Mouse (Mus musculus) MEL-GATA-1-ER (cell line): Measurements from ENCODE around the gene Cck.

Experiments used
- DNase-seq: peaks from one replicate; pipeline ENCODE4 v3.0.0-alpha.2; 2012; ENCODE audit warnings: low read depth; ENCODE audit errors: extremely low read depth

Cck gene

DNA sequence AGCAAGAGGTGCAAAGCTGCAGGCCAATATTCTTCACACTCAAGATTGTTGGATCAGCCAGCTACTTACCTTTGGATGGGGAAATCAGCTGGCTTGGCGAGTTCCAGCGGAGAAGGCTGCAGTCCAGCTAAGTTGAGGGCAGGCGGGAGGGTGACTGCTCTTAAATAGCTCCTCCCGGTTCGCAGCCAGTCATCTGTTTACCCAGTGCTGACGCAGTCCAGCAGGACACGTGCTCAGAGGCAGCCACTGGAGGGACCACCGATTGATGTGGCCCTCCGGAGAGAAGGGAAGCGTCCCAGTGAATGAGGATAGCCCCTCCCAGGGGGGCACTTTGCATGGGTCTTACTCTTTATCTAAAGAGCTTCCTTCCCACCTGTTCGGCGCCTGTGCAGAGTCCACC is at the start of gene Cck:
Gene Cck (minus strand): TSS at position 166 of the 400 bp plus-strand sequence.
- no peak for DNase-seq

DNA sequence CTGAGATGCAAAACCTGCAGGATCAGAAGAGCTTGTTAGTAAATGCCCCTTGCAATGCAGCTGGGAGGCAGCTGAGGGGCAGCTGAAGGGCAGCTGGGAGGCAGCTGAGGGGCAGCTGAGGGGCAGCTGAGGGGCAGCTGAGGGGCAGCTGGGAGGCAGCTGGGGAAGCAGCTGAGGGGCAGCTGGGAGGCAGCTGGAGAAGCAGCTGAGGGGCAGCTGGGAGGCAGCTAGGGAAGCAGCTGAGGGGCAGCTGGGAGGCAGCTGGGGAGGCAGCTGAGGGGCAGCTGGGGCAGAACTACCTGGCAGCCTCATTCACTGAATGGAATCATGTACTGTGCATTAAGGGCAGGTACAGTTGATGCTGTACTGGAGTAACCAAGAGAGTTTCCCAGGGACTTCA is 46.0 kb upstream of the Cck start:
- no peak for DNase-seq

DNA sequence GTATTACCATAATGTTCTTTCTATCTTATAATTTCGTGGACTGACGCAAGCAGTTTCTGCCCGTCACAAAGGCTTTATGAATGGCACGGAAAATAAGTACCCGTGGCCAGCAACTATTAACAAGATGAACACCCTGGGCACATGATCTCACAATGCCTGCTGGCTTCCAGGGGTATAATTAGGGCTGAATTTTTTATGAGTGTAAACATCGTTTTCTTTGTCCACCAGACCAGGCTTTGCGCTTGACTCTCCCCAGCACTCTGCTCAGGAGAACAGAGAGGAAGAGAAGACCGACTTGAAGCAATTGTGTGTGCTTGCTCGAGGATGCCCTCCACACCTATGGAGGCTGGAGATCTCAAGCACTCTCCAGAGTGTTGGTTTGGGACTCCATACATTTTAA is 37.1 kb upstream of the Cck start:
- no peak for DNase-seq

DNA sequence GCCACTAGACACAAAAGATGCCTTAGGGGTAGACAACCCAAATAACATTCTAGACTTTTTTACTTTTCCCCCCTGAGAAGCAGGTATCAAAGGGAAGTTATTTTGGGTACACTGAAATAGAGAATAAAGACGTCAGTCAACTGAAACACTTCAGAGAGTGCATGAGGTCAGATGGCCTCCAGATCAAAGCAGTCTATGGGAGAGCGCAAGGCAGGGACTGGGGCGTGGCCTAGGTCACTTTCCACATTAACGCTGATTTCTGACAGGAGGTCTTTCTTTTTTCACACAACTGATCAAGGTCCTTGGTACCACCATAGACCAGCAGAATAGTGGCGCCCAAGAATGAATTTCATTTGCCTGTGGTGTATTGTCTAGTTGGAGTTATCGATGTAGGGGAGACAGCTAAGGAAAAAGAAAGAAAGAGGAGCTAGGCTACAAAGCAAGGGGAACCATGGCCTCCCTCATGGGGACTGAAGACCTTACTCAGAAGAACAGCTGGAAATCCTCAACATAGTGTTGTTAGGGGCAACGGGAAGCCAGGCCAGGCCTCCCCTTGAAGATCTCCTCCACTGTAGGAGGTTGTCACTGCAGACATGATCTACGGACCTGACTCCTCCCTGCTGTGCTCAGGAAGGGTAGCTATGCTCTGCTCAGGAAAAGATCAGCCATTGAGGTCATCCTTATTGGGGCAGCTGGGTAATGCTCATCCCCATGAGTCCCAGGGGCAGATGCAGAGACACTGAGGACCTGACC is 33.3 kb upstream of the Cck start:
- no peak for DNase-seq

DNA sequence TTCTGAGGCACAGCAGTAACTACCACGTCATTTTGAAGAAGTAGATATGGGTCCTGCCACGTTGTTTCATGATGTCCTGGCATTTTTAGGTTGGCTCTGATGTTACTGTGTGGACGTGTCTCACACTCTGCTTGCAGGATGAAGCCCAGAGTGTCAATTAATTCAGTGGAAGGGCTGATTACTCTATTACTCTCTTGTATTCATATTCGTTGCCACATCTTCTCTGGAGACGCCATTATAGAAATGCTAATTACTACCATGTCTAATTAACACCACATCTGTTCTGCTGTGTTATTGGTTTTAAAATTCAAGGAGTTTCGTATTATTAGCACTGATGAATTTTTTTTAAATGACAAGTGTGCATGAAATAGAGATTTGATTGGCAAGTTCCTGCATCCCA is 30.7 kb upstream of the Cck start:
- DNase-seq, result no peak

DNA sequence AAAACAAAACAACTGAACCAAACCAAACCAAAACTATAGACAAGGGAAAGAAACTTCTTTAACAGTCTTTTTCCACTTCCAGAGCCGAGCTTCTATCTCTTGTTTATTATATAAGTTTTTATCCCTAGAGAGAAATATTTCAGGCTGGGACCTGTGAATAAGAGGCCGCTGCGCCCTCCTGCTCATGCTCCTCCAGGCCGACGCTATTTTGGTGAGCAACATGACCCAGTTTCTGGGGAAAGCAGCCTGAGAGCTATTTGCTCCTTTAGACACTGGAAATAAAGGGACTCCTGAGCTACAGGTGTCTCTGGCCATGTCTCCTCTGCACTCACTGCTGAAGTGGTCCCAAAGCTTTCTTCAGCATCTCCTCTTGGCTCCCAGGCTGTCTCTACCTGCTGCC is 24.6 kb upstream of the Cck start:
- no peak for DNase-seq

- no peak for DNase-seq
These were observed 19.0 kb upstream of the Cck start for GRCm38 (mm10) chr9:121514462-121514861.

DNA sequence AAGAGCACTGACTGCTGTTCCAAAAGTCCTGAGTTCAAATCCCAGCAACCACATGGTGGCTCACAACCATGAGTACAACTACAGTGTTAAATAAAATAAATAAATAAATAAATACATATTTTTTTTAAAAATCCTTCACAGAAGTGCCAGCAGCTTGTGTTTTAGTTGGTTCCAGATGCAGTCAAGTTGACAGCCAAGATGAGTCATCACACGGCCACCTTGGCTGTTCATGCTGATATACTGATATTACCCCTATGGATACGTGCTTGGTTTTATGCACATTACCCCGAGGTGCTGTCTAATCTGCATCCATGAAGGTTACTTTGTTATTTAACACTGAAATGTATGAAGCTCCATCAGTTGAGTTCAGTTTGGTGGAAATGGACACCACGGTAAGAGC is 16.4 kb upstream of the Cck start:
- DNase-seq, result no peak

DNA sequence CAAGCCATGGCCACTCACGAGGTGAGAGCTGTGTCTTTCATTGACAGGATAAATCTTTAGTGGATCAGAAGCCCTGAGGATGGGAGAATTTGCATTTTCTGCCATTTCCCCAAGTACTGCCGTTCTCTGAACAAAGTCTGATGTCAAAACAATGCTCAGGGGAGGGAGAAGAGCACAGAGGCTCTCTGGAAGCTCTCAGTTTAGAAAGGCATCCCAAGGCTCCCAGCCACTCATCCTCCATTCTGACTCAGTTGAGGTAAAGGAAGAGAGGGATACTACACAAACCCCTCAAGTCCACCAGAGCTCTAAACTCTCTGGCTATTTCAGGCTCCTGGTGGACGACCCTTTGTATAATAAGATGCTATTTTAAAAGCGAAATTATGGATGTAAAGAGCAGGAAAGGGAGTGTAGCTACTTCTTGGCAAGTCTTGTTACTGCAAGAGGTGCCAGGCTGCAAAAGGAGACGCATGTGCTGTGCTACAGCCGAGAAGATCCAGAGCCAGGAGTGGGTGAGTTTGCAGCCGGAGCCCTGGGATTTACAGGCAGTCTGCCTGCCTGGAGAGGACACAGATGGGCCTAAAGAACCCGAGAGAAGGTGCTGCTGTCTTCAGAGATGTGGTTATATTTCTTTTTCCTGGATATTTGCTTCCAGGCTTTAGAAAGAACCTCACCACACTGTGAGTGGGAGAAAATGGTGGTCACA is 11.1 kb upstream of the Cck start:
- DNase-seq, result no peak

GRCm38 (mm10) chr9:121505346-121505745 is 9.9 kb upstream of the Cck start:
- no peak for DNase-seq

- DNase-seq, result no peak
These were observed 608 bp upstream of the Cck start for GRCm38 (mm10) chr9:121496102-121496501.

GRCm38 (mm10) chr9:121494006-121494767 is 1.3 kb downstream of the Cck start:
- no peak for DNase-seq

- no peak for DNase-seq
These were observed 3.8 kb downstream of the Cck start for GRCm38 (mm10) chr9:121491592-121492240.

GRCm38 (mm10) chr9:121487216-121487615 is 8.3 kb downstream of the Cck start:
- DNase-seq, result no peak

DNA sequence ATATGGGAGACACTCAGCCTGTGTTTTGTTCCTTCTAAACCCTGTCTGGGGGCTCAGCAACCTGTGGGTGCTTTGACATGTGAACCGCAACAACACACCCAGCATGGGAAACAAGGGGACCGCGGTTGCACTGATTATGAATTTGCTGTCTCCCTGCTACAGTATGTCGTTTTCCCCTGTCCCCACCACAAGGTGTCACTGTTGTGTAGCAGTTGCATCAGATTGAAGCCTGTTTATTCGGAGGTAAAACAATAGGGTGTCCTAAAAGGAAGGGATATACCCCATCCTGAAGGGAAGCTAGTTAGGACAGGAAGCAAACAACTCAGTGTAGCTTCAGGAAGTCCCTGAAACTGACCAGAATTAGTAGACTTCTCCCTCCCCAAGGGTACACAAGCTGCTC is 16.0 kb downstream of the Cck start:
- DNase-seq, result peak; percentile 56

DNA sequence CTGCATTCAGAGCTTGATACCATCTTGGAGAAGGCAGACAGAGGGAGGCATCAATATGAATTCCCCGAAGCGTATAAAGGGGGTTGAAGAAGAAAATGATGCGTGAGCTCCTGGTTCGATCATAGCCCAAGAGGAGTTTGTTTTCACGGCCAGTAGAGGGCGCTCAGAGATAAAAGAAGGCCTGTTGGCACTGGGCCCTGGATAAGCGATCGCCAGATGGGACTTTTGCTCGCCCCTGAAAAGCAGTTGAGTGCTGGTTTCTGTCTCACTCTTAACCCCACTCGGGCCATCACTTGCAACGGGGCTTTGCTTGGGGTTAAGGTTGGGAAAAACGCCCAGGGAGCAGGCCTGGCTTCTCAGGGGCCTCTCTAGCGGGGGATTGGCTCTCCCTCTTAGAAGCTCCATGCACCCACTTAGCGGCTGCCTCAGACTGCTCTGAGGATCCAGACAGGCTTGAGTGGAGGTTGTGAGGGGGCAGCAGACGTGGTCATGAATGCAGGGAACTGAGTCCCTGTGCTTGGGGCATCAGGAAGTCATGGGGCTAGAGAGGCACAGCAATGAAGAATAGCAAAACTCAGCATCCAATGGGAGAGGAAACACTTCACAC is 18.1 kb downstream of the Cck start:
- no peak for DNase-seq

- no peak for DNase-seq
These were observed 19.7 kb downstream of the Cck start for GRCm38 (mm10) chr9:121475488-121476452.

DNA sequence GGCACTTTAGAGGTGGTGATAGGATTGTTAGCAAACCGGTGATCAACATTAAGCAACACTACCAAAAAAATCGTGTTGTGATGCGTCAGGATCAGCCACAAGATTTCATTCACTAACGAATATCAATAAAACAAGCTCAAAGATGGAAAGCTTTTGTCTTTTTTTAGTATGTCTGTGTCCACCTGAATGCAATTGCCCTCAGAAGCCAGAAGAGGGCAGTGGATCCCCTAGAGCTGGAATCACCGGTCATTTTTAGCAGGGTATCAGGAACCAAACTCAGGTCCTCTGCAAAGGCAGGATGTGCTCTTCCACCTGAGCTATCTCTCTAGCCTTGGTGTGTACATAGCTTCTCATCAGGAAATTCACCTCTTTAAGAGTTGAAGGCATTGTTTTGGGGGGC is 20.7 kb downstream of the Cck start:
- no peak for DNase-seq

DNA sequence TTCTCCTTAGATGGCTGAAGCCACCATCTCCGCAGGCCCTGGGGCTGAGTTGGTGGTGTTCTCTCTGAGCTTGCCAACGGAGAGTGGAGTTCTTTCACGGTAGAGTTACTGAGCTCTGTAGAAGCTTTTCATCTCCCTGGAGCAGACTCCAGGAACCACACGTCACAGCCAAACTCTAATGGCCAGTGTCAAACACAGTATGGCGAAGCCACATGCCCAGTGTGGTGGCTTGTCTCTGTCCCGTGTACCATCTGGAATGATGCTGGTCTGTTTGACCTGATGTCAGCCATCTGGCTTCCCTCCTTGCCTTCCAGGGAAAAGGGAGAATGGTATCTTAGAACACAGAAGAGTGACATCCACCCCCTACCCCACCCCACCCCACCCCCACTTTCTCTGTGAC is 25.8 kb downstream of the Cck start:
- DNase-seq, result no peak

DNA sequence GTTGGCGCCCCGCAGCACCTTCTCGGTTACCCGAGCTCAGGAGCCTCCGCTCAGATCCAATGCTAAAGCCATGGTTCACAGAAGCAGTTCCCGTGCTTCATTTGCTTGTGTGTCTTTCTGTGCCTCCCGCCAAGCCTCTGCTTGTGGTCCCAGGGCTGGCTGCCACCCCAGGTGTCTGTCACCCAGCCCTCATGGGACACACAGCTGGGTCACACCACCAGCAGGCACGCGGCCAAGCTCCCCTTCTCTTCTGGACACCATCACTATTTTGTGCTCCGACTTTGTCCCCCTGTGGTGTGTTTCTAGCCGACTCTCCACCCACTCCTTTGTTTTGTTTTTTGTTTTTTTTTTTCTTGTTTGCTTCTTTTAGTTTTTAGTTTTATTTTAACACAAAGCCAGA is 28.0 kb downstream of the Cck start:
- no peak for DNase-seq
